Mouse (Mus musculus) liver, postnatal 0 days (tissue): ENCODE results near the gene Selenom. TPM values are rescaled to one million over a fixed set of nuclear protein-coding genes. Genes with fewer than 3 reads are reported as not detected.
A peak's percentile ranks its signal among the peaks of the same experiment; 100 is the strongest.

Experiments used
- ATAC-seq: fragments of 200-750 bp; cut with Nextera tagmentation; 2 replicates; pipeline ENCODE4 v1.8.0; 2017; ENCODE audit warnings: mild to moderate bottlenecking, moderate library complexity
- DNase-seq: peaks from one replicate; pipeline ENCODE4 v3.0.0-alpha.2; 2016
- H3K27ac ChIP-seq: fragments of 300-500 bp; sonication (generic); 2 replicates; pipeline ENCODE4 v1.5.1; 2014; ENCODE audit warnings: antibody characterized with exemption, moderate library complexity, mild to moderate bottlenecking, low read depth
- H3K27me3 ChIP-seq: fragments of 300-500 bp; sonication (generic); 2 replicates; pipeline ENCODE4 v1.6.1; 2014; ENCODE audit warnings: low read length, control low read depth, mixed read lengths; ENCODE audit not compliant: insufficient read depth
- H3K36me3 ChIP-seq: fragments of 300-500 bp; sonication (generic); replicated peaks from 2 replicates; pipeline ENCODE4 v1.6.1; 2014; ENCODE audit warnings: mild to moderate bottlenecking, control low read depth, low read length, moderate library complexity, mixed read lengths; ENCODE audit not compliant: insufficient read depth
- H3K4me1 ChIP-seq: fragments of 300-500 bp; sonication (generic); 2 replicates; pipeline ENCODE4 v1.6.1; 2014; ENCODE audit warnings: antibody characterized with exemption, mild to moderate bottlenecking, control low read depth; ENCODE audit not compliant: insufficient read depth
- H3K4me2 ChIP-seq: fragments of 300-500 bp; sonication (generic); 2 replicates; pipeline ENCODE4 v1.6.1; 2014; ENCODE audit warnings: low read depth, mild to moderate bottlenecking, low read length, moderate library complexity, mixed read lengths
- H3K4me3 ChIP-seq: fragments of 300-500 bp; sonication (generic); 2 replicates; pipeline ENCODE4 v1.5.1; 2014; ENCODE audit warnings: low read depth, low read length
- H3K9ac ChIP-seq: fragments of 300-500 bp; sonication (generic); replicated peaks from 2 replicates; pipeline ENCODE4 v1.6.1; 2014; ENCODE audit warnings: mild to moderate bottlenecking, moderate library complexity
- H3K9me3 ChIP-seq: fragments of 300-500 bp; sonication (generic); 2 replicates; pipeline ENCODE4 v1.6.1; 2016; ENCODE audit warnings: mild to moderate bottlenecking, control low read depth, low read length, mixed read lengths
- CTCF ChIP-seq: sonication (generic); IDR thresholded peaks from 2 replicates; pipeline ENCODE4 v1.5.1; 2016; ENCODE audit warnings: antibody characterized with exemption, low read depth
- EP300 ChIP-seq: IDR thresholded peaks from 2 replicates; pipeline ENCODE4 v1.6.1; 2016; ENCODE audit warnings: antibody characterized with exemption, low read depth, mild to moderate bottlenecking
- WGBS: fragments of 180-500 bp; shearing (Covaris S2); extraction: QIAGEN DNeasy Blood & Tissue Kit; methylation state at CpG from one replicate; pipeline ENCODE4 v1.1.7; 2014; ENCODE audit not compliant: insufficient replicate concordance; 5-methylcytosine and 5-hydroxymethylcytosine counted together
- polyA plus RNA-seq: library from polyadenylated mRNA; unstranded; fragments of >200 nt; fragmentation: Nextera tagmentation; extraction: Ambion mirVana; gene quantifications from 2 replicates; pipeline ENCODE4 v1.2.1, GENCODE M21; 2015

Selenom gene
- polyA plus RNA-seq, result 9.9 and 11.7 TPM in 2 replicates

DNA sequence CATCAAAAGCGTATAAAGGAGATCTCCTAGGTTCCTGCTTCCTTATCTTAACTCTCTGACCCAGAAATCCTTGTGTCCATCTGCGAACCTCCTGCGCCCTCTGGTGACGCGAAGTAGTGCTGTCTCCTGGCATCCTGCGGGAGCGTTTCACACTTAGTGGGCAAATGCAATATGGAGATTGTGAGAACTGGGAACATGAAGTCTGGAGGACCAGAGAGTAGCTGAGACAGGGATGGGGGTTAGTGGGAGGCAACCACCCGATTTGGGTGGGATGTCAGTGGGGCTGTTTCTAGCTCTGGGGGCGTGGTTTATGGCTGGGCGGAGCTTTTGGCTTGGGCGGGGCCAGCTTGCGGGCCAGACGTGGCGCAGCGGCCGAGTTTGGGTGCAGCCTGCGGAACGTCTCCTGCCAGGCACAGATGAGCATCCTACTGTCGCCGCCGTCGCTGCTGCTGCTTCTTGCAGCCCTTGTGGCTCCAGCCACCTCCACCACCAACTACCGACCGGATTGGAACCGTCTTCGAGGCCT, at the start of gene Selenom:
Selenom (plus strand) TSS at position 156 of the 526 bp plus-strand sequence.
- Histone ChIP-seq H3K4me2 (peak within 1 kb of the TSS; percentile 71), H3K4me3 (peak within 1 kb of the TSS; percentile 41), H3K9me3 (no peaks in the 10 kb centered on the region), H3K27me3 (peaks cover 27% of the 10 kb centered on the region), H3K27ac (no peak within 1 kb of the TSS), H3K9ac (peak within 1 kb of the TSS; percentile 39; the same call in 1 of the 2 replicates), H3K36me3 (no peaks in the 10 kb centered on the region), H3K4me1 (peaks cover 18% of the 10 kb centered on the region)
- 1% methylated on average over 26 of the region's 26 CpGs for WGBS
- peak; percentile 84 for DNase-seq
- TF ChIP-seq EP300, result no peak
- peak; percentile 97 for TF ChIP-seq CTCF
- ATAC-seq, result peak; percentile 82

- peak overlapping the region; percentile 45; the same call in 1 of the 2 replicates for H3K4me2 ChIP-seq
- 0 out of 2 replicates have a peak, but pooled peaks have one; percentile 23 for ATAC-seq
- TF ChIP-seq CTCF (no peak), EP300 (no peak)
Measured at GRCm38 (mm10) chr11:3471448-3471850, 43.0 kb upstream of the Selenom start.

GRCm38 (mm10) chr11:3472484-3472883, 42.0 kb upstream of the Selenom start:
- Histone ChIP-seq H3K9me3 (no peaks in the 10 kb centered on the region), H3K27me3 (no peaks in the 10 kb centered on the region), H3K4me3 (no peak overlapping the region), H3K27ac (no peak overlapping the region), H3K4me2 (no peak overlapping the region), H3K9ac (no peak overlapping the region), H3K4me1 (no peaks in the 10 kb centered on the region), H3K36me3 (no peaks in the 10 kb centered on the region)
- peak; percentile 56; the same call in 1 of the 2 replicates for ATAC-seq
- WGBS, result 28% methylated on average over 1 of the region's 1 CpGs
- DNase-seq, result peak; percentile 85
- TF ChIP-seq CTCF (peak; percentile 93), EP300 (no peak)

More at GRCm38 (mm10) chr11:3471448-3471850, 43.0 kb upstream of the Selenom start:
- no peak overlapping the region for H3K27ac ChIP-seq
- DNase-seq, result no peak
- H3K36me3 ChIP-seq, result no peaks in the 10 kb centered on the region
- WGBS, result 30% methylated on average over 11 of the region's 11 CpGs
- H3K27me3 ChIP-seq, result no peaks in the 10 kb centered on the region
- no peaks in the 10 kb centered on the region for H3K9me3 ChIP-seq
- H3K4me1 ChIP-seq, result no peaks in the 10 kb centered on the region
- no peak overlapping the region for H3K4me3 ChIP-seq
- no peak overlapping the region for H3K9ac ChIP-seq

GRCm38 (mm10) chr11:3474480-3475115, 39.9 kb upstream of the Selenom start:
- ATAC-seq (no peak), DNase-seq (peak; percentile 35)
- no peaks in the 10 kb centered on the region for H3K27me3 ChIP-seq
- 52% methylated on average over 7 of the region's 7 CpGs for WGBS
- H3K27ac ChIP-seq, result no peak overlapping the region
- H3K9me3 ChIP-seq, result no peaks in the 10 kb centered on the region
- H3K4me3 ChIP-seq, result no peak overlapping the region
- no peak overlapping the region for H3K4me2 ChIP-seq
- no peaks in the 10 kb centered on the region for H3K36me3 ChIP-seq
- no peaks in the 10 kb centered on the region for H3K4me1 ChIP-seq
- H3K9ac ChIP-seq, result no peak overlapping the region
- TF ChIP-seq CTCF, result peak; percentile 73
- TF ChIP-seq EP300, result no peak

DNA sequence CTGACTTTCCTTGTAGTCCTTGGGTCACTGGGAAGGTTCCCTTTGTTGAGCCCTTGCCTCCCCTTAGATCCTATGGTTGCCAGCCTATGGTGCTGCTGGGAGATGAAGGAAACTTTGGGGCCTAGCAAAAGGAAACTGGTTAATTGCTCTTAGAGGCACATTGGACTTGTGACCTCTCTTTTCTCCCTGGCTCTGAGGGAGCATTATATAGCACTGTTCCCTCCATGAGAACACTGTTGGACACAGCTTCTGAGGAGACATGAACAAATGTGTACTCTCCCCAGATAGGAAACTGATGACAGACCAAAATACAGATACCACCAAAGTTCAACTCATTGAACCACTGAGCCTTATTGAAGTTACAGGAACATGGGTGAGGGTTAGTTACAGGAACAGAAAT, 39.0 kb upstream of the Selenom start:
- Histone ChIP-seq H3K36me3 (no peaks in the 10 kb centered on the region), H3K4me2 (no peak overlapping the region), H3K27me3 (no peaks in the 10 kb centered on the region), H3K27ac (no peak overlapping the region), H3K4me1 (peaks cover under 1% of the 10 kb centered on the region; the same call in 1 of the 2 replicates), H3K4me3 (no peak overlapping the region), H3K9ac (no peak overlapping the region), H3K9me3 (no peaks in the 10 kb centered on the region)
- TF ChIP-seq EP300 (no peak), CTCF (no peak)
- no peak for DNase-seq
- ATAC-seq, result no peak

GRCm38 (mm10) chr11:3483980-3484642, 30.4 kb upstream of the Selenom start:
- H3K9me3 ChIP-seq, result no peaks in the 10 kb centered on the region
- H3K9ac ChIP-seq, result no peak overlapping the region
- TF ChIP-seq EP300 (no peak), CTCF (no peak)
- 0 out of 2 replicates have a peak, but pooled peaks cover 2% of the 10 kb centered on the region for H3K27me3 ChIP-seq
- DNase-seq (peak; percentile 9), ATAC-seq (no peak)
- no peak overlapping the region for H3K4me3 ChIP-seq
- peaks cover 6% of the 10 kb centered on the region for H3K4me1 ChIP-seq
- H3K4me2 ChIP-seq, result no peak overlapping the region
- no peaks in the 10 kb centered on the region for H3K36me3 ChIP-seq
- 67% methylated on average over 11 of the region's 11 CpGs for WGBS
- no peak overlapping the region for H3K27ac ChIP-seq
